Mouse (Mus musculus) megakaryocyte, embryonic 14.5 days (primary cell): Measurements from ENCODE around the gene Trem2.

Source experiments
- FLI1 ChIP-seq: IDR thresholded peaks from 2 replicates; pipeline ENCODE4 v1.6.1; 2012; ENCODE audit warnings: low read length, inconsistent platforms, mixed read lengths
- GATA1 ChIP-seq: IDR thresholded peaks from 3 replicates; pipeline ENCODE4 v1.6.1; 2012; ENCODE audit warnings: mixed read lengths, low read length, inconsistent platforms, borderline replicate concordance

- TF ChIP-seq GATA1 (no peak), FLI1 (no peak)
These were observed 19.5 kb upstream of the Trem2 start for GRCm38 (mm10) chr17:48326656-48327055.
